Mouse (Mus musculus) small intestine, adult 2 months (tissue): Measurements from ENCODE around the gene Angptl2.

Experiments used
- CTCF ChIP-seq: fragments of 200-500 bp; IDR thresholded peaks from 2 replicates; pipeline ENCODE4 v1.5.1; 2012; ENCODE audit warnings: low read depth, mild to moderate bottlenecking, control low read depth, inconsistent platforms, low read length, moderate library complexity, mixed read lengths; ENCODE audit not compliant: insufficient replicate concordance, insufficient read length; ENCODE audit errors: extremely low read depth
- POLR2A ChIP-seq: fragments of 200-500 bp; IDR thresholded peaks from 2 replicates; pipeline ENCODE4 v1.6.1; 2012; ENCODE audit warnings: low read depth, mild to moderate bottlenecking, control low read depth, inconsistent platforms, low read length, moderate library complexity

- TF ChIP-seq CTCF (no peak), POLR2A (no peak)
Observed at GRCm38 (mm10) chr2:33188925-33189670, 26.8 kb upstream of the Angptl2 start.
